Mouse (Mus musculus): ENCODE measurements around the gene Kremen1. TPM values are rescaled to one million over a fixed set of nuclear protein-coding genes. Genes with fewer than 3 reads are reported as not detected.

Kremen1 gene
- total RNA-seq, 2 experiments from 2014 or later: 39.4 to 58.7 TPM

DNA sequence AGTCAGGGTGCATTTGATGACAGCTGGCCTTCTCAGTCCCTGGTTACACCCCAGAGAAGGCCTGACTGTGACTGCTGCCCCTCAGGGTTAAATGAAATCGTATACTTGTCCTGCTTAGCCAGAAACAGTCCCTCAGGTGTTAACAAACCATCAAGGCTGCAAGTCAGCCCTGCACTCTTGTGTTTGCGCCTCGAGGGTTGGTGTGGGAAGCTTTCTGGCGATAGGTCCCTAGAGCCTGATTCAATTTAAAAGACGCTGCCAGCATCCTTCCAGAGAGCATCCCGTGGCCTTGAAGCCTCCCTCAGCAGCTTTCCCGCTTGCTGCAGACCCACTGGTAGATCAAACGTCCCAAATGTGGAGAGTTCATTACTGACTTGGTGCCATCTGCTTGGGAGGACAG is 82.0 kb downstream of the Kremen1 start:
- no peak for DNase-seq
- intact Hi-C loops (cut with DNase I): no loop called here
- no peak for TF ChIP-seq CTCF (IDR thresholded peaks at IDR 0.05)
- Histone ChIP-seq H3K4me3 (no peak overlapping the region), H3K27ac (peak overlapping the region; percentile 24)

DNA sequence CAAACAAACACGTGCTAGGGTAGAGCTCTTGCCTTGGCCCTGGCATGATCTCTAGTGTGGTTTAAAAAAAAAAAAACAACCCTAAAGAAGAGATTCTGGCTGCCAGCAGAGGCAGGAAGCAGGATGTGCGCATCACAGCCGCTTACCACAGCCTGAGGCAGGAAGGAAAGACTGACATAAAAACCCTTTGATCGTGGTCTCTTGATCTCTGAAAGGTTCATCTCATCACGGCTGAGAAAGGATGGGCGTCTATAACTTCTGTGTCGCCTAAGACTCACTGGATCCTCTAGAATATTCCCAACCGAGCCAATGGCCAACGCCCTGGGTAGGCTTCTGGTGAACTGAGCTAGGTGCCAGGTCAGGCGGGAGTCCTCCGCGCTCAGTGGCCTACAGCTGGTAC is 84.2 kb downstream of the Kremen1 start:
- H3K27ac ChIP-seq: no peak overlapping the region
- DNase-seq: no peak
- intact Hi-C loops (cut with DNase I): no loop called here
- H3K4me3 ChIP-seq: no peak overlapping the region
- TF ChIP-seq CTCF (IDR thresholded peaks at IDR 0.05): no peak

DNA sequence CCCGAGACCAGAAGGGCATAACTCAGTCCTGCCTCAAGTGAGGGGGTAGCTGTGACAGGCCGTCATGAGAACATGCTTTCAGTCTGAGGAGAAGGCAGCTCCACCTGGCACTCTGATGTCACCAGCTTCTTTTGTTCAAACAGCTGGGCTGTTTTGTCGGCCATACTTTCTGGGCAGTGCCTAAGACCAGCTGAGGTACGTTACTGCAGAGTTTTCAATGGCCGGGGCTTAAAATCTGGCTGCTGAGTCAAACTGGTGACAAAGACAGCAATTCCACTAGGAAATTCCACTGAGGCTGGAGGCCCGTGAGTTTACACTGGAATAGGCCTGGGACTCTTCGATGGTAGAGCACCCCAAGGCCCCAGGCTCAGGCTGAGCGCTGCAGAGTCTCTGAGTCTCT is 84.7 kb downstream of the Kremen1 start:
- Histone ChIP-seq H3K27ac (no peak overlapping the region), H3K4me3 (no peak overlapping the region)
- DNase-seq: no peak
- TF ChIP-seq CTCF (IDR thresholded peaks at IDR 0.05): no peak
- intact Hi-C loops (cut with DNase I): no loop called here

DNA sequence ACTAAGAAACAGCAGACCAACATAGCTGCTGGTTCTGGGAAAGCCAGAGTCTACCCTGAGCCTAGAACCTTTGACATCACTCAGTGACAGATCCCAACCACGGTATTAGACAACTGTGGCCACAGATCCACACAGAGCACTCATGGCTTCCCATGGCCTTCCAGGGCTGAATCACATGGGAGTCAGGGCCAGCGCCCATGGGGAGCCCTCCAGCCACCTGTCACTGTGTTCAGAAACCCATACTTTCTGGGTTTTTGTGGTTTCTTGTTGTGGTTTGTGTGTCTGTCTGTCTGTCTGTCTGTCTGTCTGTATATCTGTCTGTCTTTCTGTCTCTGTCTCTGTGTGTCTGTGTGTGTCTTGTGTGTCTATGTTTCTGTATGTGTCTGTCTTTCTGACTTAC is 85.5 kb downstream of the Kremen1 start:
- Histone ChIP-seq H3K27ac (no peak overlapping the region), H3K4me3 (no peak overlapping the region)
- intact Hi-C loops (cut with DNase I): no loop called here
- no peak for DNase-seq
- TF ChIP-seq CTCF (IDR thresholded peaks at IDR 0.05): no peak

DNA sequence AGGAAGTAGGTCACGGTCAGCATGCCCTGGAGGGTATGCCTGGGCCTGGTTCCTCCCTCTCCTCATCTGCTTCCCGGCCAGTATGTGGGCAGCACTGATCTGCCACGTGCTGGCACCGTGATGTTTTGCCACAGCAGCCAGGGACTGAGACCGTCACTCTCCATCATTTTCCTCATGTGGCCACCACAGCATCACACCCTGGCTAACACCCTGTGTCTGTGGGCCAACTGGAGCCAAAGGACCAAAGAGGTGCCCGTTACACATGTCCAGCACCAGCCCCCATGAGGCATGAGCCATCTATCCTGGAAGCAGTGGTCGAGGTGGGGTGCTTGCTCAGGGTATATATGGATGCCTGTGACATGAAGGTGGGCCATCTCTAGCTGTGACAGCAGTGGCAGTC is 86.2 kb downstream of the Kremen1 start:
- Histone ChIP-seq H3K4me3 (no peak overlapping the region), H3K27ac (no peak overlapping the region)
- intact Hi-C loops (cut with DNase I): no loop called here
- no peak for TF ChIP-seq CTCF (IDR thresholded peaks at IDR 0.05)
- DNase-seq: no peak

DNA sequence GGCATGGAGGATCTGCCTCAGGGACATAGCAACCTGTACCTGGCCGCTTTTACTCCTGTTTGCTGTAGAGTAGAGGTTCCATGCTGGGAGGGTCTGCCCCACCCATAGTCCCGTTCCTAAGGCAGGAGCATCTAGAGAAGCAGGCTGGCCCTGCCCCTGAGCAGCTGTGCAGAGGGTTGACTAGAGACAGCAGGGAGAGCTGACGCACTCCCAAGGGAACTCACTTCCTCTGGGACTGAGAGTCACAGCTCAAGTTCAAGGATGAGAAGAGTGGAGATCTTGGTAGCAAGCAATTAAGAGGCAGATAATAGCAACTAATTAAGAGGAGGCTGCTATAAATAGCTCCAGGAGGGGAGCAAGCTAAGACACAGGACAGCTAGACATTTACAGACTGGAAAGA is 88.5 kb downstream of the Kremen1 start:
- TF ChIP-seq CTCF (IDR thresholded peaks at IDR 0.05): no peak
- Histone ChIP-seq H3K4me3 (no peak overlapping the region), H3K27ac (no peak overlapping the region)
- intact Hi-C loops (cut with DNase I): no loop called here
- DNase-seq: no peak

DNA sequence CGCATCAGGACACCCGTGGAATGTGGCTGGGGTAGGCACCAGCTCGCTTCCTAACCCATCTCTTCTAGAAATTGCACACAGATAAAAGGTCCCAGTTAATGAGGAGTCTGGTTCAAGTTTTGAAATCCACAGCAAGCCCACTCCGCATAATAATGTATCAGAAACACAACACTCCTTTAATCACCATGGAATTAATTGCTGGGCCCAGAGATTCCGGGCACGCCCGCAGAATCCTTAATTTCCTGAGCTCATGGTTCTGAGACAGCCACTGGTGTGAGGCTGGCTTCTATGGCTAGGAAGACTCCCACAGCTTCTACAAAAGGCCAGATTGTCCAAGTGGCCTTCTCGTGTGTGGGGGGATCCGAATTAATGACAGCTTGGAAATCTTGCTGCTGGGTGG is 94.0 kb downstream of the Kremen1 start:
- intact Hi-C loops (cut with DNase I): no loop called here
- TF ChIP-seq CTCF (IDR thresholded peaks at IDR 0.05): no peak
- DNase-seq: no peak
- no peak overlapping the region for H3K4me3 ChIP-seq
- H3K27ac ChIP-seq: no peak overlapping the region

DNA sequence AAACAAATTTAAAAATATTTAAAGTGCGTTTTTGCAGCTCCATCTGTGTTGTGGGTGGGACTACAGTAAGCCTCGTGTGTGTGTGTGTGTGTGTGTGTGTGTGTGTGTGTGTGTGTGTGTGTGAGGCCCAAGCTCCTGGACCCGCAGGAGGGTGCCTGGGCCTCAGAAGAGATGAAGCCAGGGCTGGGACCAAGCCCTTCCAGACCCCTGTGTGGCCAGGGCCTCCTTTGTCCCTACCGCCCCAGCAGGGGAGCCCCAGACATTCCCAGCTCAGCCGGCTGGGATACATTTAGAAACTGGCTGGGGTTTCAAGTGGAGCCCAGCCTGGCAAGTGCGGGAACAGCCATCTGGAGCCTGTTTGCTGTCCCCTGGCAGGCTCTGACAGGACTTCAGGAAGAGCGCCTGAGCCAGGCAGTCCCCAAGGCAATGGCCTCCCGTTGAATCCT is 95.9 kb downstream of the Kremen1 start:
- no peak overlapping the region for H3K4me3 ChIP-seq
- H3K27ac ChIP-seq: peak overlapping the region; percentile 66
- peak; percentile 2; the same call in 1 of the 2 replicates for TF ChIP-seq CTCF (IDR thresholded peaks at IDR 0.05)
- intact Hi-C loops (cut with DNase I): no loop called here
- peak; percentile 82 for DNase-seq

DNA sequence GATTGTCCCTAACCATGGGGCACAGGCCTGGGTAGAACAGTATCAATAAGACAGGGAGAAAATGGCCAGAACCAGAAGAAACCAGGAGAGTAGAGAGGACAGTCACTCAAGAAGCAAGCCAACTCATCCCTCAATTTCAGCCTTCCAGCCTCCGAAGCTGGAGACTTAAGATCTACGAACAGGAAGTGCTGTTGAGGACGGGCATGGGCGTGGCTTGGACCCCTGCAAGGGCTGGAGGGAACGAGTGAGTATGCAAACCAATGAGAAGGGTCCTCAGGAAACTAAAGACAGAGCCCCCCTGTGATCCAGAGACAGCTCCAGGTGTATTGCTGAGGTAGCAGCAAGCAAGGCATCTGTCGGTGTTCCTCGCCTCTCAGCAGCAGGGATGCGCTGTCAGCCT is 97.0 kb downstream of the Kremen1 start:
- DNase-seq: no peak
- intact Hi-C loops (cut with DNase I): no loop called here
- Histone ChIP-seq H3K27ac (no peak overlapping the region), H3K4me3 (no peak overlapping the region)
- TF ChIP-seq CTCF (IDR thresholded peaks at IDR 0.05): no peak

DNA sequence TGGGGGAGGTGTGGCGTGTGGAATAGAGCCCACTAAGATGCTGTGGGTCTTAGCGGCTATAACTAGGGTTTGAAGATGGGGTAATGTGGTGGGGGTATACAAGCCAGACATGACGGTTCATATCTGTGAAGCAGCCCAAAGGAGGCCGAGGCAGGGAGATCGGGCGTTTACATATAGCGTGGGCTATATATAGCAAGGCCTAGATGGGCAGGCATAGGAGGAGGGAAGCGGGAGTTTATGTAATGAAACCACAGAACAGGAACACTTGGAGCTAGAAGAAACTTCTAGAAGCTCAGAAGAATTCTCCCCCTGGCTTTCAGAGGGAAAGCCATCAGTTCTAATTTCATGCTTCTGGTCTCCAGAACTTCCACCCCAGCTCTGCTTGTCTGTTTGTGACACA is 97.9 kb downstream of the Kremen1 start:
- no peak for DNase-seq
- intact Hi-C loops (cut with DNase I): no loop called here
- Histone ChIP-seq H3K4me3 (no peak overlapping the region), H3K27ac (no peak overlapping the region)
- no peak for TF ChIP-seq CTCF (IDR thresholded peaks at IDR 0.05)

DNA sequence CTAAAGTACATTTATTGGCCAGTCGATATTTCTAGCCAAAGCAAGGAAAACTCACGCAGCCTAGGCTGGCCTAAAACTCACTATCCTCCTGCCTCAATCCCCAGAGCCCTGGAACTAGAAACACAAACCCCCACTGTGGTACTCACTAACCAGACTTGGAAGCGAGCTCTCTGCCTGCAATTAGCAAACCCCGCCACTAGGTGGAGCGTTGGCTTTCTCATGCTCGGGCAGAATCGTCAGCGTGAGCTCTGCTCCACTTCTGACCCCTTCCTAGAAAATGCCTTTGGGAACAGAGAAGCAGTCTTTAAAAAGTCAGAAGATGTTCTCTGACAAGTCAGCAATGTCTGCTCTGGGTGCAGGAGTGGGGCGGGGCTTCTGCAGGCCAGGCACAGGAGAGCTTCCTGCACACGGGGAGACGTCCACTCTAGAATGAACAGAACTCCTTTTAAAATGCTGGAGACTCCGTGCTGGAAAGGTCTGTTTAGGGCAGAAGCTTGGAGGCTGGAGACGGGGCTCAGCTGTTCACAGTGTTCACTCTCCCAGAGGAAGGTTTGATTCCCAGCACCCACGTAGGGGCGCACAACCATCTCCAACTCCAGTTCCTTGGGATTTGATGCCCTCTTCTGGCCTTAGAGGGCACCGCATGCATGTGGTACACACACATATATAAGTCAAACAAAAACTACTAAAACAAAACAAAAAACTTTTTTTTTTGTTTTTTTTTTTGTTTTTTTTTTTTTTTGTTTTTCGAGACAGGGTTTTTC is 100.5 kb downstream of the Kremen1 start:
- TF ChIP-seq CTCF (IDR thresholded peaks at IDR 0.05): peak; percentile 67
- Histone ChIP-seq H3K4me3 (no peak overlapping the region), H3K27ac (no peak overlapping the region)
- DNase-seq: peak; percentile 58
- intact Hi-C loops (cut with DNase I): no loop called here

DNA sequence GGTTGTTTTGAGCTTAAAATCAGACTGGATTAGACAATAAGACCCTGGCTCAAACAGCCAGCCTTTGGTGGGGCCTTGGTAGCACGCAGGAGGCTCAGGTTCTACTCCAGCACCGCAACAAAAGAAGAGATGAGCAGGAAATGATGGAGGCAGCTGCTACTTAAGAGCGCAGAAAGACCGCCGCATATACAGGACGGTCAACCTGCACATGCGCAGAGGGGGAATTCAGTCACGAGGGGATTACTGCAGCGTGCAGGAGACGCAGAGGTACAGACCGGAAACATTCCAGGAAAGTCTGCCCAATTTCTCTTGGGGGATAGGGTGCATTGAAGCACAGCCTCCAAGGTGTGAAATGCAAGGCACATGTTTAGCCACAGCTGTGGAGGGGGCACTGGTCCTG is 103.3 kb downstream of the Kremen1 start:
- intact Hi-C loops (cut with DNase I): no loop called here
- H3K27ac ChIP-seq: no peak overlapping the region
- H3K4me3 ChIP-seq: no peak overlapping the region
- no peak for TF ChIP-seq CTCF (IDR thresholded peaks at IDR 0.05)
- no peak for DNase-seq

DNA sequence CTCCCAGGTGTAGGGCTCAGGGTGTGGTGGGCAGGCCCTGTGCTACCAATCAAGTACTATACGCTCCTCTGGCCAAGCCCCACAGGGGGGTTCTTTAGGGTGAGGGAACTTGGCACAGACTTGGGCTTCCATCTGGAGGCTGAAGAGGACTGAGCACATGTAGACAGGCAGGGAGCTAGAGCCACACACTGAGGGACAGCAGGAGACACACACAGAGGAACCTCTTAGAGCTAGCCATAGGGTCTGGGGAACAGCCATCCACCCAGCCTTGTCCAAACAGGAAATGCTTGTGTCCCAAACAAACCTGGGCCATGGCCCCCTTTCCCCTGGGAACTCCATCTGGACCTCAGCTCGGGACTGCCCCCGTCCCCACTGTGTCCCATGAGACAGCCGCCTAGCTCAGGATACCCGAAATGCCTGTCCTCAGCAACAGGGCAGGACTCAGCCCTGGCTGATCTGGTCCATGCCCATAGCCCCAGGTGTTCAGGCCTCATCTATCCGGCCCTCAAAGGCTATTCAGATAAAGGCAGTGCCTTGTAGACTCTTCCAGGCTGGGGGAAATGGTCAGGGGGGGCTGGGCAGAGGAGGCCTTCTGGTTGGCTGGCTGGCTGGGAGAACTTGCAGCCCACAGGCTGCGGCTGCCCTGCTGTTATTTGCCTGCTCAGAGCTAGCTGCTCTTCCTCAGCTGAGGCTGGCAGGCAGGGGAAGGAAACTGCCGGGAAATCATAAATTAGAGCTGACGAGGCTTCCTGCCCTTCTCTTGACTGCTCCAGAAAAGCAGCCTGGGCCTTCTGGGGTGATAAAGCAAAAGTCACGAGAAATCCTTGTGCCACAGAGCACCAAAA is 106.2 kb downstream of the Kremen1 start:
- intact Hi-C loops (cut with DNase I): no loop called here
- no peak for TF ChIP-seq CTCF (IDR thresholded peaks at IDR 0.05)
- no peak overlapping the region for H3K4me3 ChIP-seq
- peak; percentile 35 for DNase-seq
- peak overlapping the region; percentile 43; the same call in 1 of the 2 replicates for H3K27ac ChIP-seq

Measured in gastrocnemius, adult 2 months (tissue).